In genomic region chr3:129878405-129879021, GRCm38 (mm10) we compare ENCODE assay signal across 8 mouse cellular contexts. TPM values are rescaled to one million over a fixed set of nuclear protein-coding genes. Genes with fewer than 3 reads are reported as not detected.
DNase-seq lines count a peak whose midpoint lies in the region; ATAC-seq lines count a peak whose summit lies in the region.

TSS of gene Pla2g12a (plus strand) at chr3:129878606.

- peak; percentile 84 for ATAC-seq in inflammation-experienced regulatory T-cells, adult 6 months

- 0 out of 2 replicates have a peak, but pooled peaks cover 7% of the 10 kb centered on the region for H3K9me3 ChIP-seq in megakaryocyte, embryonic 14.5 days

- H3K4me1 ChIP-seq in megakaryocyte, embryonic 14.5 days: peaks cover 53% of the 10 kb centered on the region

- H3K4me3 ChIP-seq in megakaryocyte, embryonic 14.5 days (replicated peaks): peak within 1 kb of the TSS; percentile 100

- no peaks in the 10 kb centered on the region for H3K36me3 ChIP-seq in megakaryocyte, embryonic 14.5 days (replicated peaks; ENCODE audit: low read length)

- H3K27me3 ChIP-seq in megakaryocyte, embryonic 14.5 days (replicated peaks): peaks cover 2% of the 10 kb centered on the region

- DNase-seq in adrenal gland, adult 2 months: peak; percentile 95
- DNase-seq in embryo, embryonic 11 days: peak; percentile 96
- DNase-seq in gastrocnemius, postnatal 25 days: peak; percentile 87
- DNase-seq in left cerebral cortex, adult 9 months (ENCODE audit: low spot score in 2 of 2): peak; percentile 77 to 92
- DNase-seq in right cerebral cortex, postnatal 10 days (ENCODE audit: low spot score in 2 of 2): peak; percentile 94 to 95
- DNase-seq in urinary bladder, postnatal 14 days (ENCODE audit: low spot score): peak; percentile 90

RNA-seq across cellular contexts. Expression of gene Pla2g12a, which starts in this region (rescaled TPM):
- 10 to 100 TPM; 46.3 to 51.7 TPM for total RNA-seq in adrenal gland, adult 2 months (2021)
- 106 and 226 TPM in 2 replicates for polyA plus RNA-seq in adrenal gland, adult 2 months (2012; rRNA removed)
- 10 to 100 TPM; 58.3 to 84.7 TPM for total RNA-seq in gastrocnemius, postnatal 25 days (2021)
- 1 to 10 TPM in 2 of 3 experiments, under 1 TPM in 1; 0.92 to 2.5 (median 1.1) TPM for polyA plus RNA-seq in inflammation-experienced regulatory T-cells, adult 6 months (2017; shearing (Covaris generic))
- polyA plus RNA-seq in megakaryocyte, embryonic 14.5 days (2012; ENCODE audit: insufficient read depth, low replicate concordance): 103 and 210 TPM in 2 replicates

Comparison
In these comparisons a context has a peak if more than half of its experiments do, and no peak if none do; other contexts are left out.
1. Peak in every context shown above with its lines: DNase-seq, ATAC-seq and H3K4me3 ChIP-seq.
2. RNA of gene Pla2g12a (polyA plus RNA-seq): 106 to 226 TPM in adrenal gland, adult 2 months and 103 to 210 TPM in megakaryocyte, embryonic 14.5 days; 0.92 to 2.5 TPM in inflammation-experienced regulatory T-cells, adult 6 months; every median in the first group is over 10 times any median in the second.